Mouse (Mus musculus) midbrain, embryonic 12.5 days (tissue): ENCODE data around the gene Trim67. TPM values are rescaled to one million over a fixed set of nuclear protein-coding genes. Genes with fewer than 3 reads are reported as not detected.
A peak's percentile ranks its signal among the peaks of the same experiment; 100 is the strongest.

Source experiments
- ATAC-seq: fragments of 200-750 bp; cut with Nextera tagmentation; 2 replicates; pipeline ENCODE4 v1.8.0; 2017; ENCODE audit warnings: low read depth, moderate TSS enrichment, moderate library complexity; ENCODE audit not compliant: low FRiP score
- H3K27ac ChIP-seq: fragments of 300-500 bp; sonication (generic); replicated peaks from 2 replicates; pipeline ENCODE4 v1.5.1; 2016; ENCODE audit warnings: mild to moderate bottlenecking
- H3K27me3 ChIP-seq: fragments of 300-500 bp; sonication (generic); 2 replicates; pipeline ENCODE4 v1.6.1; 2016; ENCODE audit warnings: mild to moderate bottlenecking
- H3K36me3 ChIP-seq: fragments of 300-500 bp; sonication (generic); 2 replicates; pipeline ENCODE4 v1.6.1; 2016
- H3K4me1 ChIP-seq: fragments of 300-500 bp; sonication (generic); 2 replicates; pipeline ENCODE4 v1.6.1; 2016
- H3K4me2 ChIP-seq: fragments of 300-500 bp; sonication (generic); replicated peaks from 2 replicates; pipeline ENCODE4 v1.6.1; 2016; ENCODE audit warnings: mild to moderate bottlenecking, moderate library complexity
- H3K4me3 ChIP-seq: fragments of 300-500 bp; sonication (generic); 2 replicates; pipeline ENCODE4 v1.5.1; 2016; ENCODE audit warnings: mild to moderate bottlenecking
- H3K9ac ChIP-seq: fragments of 300-500 bp; sonication (generic); replicated peaks from 2 replicates; pipeline ENCODE4 v1.6.1; 2016; ENCODE audit warnings: mild to moderate bottlenecking, moderate library complexity
- H3K9me3 ChIP-seq: fragments of 300-500 bp; sonication (generic); 2 replicates; pipeline ENCODE4 v1.6.1; 2016; ENCODE audit warnings: mild to moderate bottlenecking
- WGBS: fragments of 180-500 bp; shearing (Covaris S2); methylation state at CpG from one replicate; pipeline ENCODE4 v1.1.7; 2016; 5-methylcytosine and 5-hydroxymethylcytosine counted together
- polyA plus RNA-seq: library from polyadenylated mRNA; unstranded; fragments of >200 nt; fragmentation: Nextera tagmentation; extraction: Ambion mirVana; gene quantifications from 2 replicates; pipeline ENCODE4 v1.2.1, GENCODE M21; 2016

Gene Trim67
- polyA plus RNA-seq, 1 experiment from 2014 or later = 7.4 TPM

- 74% methylated on average over 2 of the region's 2 CpGs for WGBS
Observed at GRCm38 (mm10) chr8:124772389-124772788, 20.5 kb upstream of the Trim67 start.

GRCm38 (mm10) chr8:124775695-124776094 is 17.2 kb upstream of the Trim67 start:
- ATAC-seq = peak; percentile 27; the same call in 1 of the 2 replicates
- WGBS = 15% methylated on average over 16 of the region's 16 CpGs
- Histone ChIP-seq H3K4me1 (peaks cover 6% of the 10 kb centered on the region), H3K4me3 (0 out of 2 replicates have a peak overlapping the region, but pooled peaks have one; percentile 13), H3K36me3 (no peaks in the 10 kb centered on the region), H3K4me2 (peak overlapping the region; percentile 37), H3K9ac (no peak overlapping the region), H3K27ac (no peak overlapping the region), H3K9me3 (no peaks in the 10 kb centered on the region), H3K27me3 (peaks cover 23% of the 10 kb centered on the region)

More at GRCm38 (mm10) chr8:124772389-124772788, 20.5 kb upstream of the Trim67 start:
- Histone ChIP-seq H3K4me1 (no peaks in the 10 kb centered on the region), H3K4me3 (no peak overlapping the region), H3K36me3 (no peaks in the 10 kb centered on the region), H3K27ac (no peak overlapping the region), H3K9ac (no peak overlapping the region), H3K9me3 (no peaks in the 10 kb centered on the region), H3K4me2 (no peak overlapping the region), H3K27me3 (peaks cover 15% of the 10 kb centered on the region)
- no peak for ATAC-seq

GRCm38 (mm10) chr8:124780236-124780635 is 12.7 kb upstream of the Trim67 start:
- no peak overlapping the region for H3K9ac ChIP-seq

GRCm38 (mm10) chr8:124782431-124782830 is 10.5 kb upstream of the Trim67 start:
- Histone ChIP-seq H3K4me3 (no peak overlapping the region), H3K4me2 (no peak overlapping the region), H3K9ac (no peak overlapping the region), H3K27me3 (peaks cover 25% of the 10 kb centered on the region), H3K27ac (no peak overlapping the region), H3K36me3 (no peaks in the 10 kb centered on the region), H3K9me3 (no peaks in the 10 kb centered on the region), H3K4me1 (peaks cover 9% of the 10 kb centered on the region)
- no peak for ATAC-seq
- WGBS = 76% methylated on average over 3 of the region's 3 CpGs

More at GRCm38 (mm10) chr8:124780236-124780635, 12.7 kb upstream of the Trim67 start:
- Histone ChIP-seq H3K36me3 (no peaks in the 10 kb centered on the region), H3K4me2 (no peak overlapping the region), H3K27ac (0 out of 2 replicates have a peak overlapping the region, but pooled peaks have one; percentile 8), H3K4me1 (peaks cover 9% of the 10 kb centered on the region), H3K9me3 (no peaks in the 10 kb centered on the region), H3K4me3 (no peak overlapping the region), H3K27me3 (peaks cover 18% of the 10 kb centered on the region)
- 26% methylated on average over 7 of the region's 7 CpGs for WGBS
- peak; percentile 63; the same call in 1 of the 2 replicates for ATAC-seq

- peaks cover 9% of the 10 kb centered on the region for H3K4me1 ChIP-seq
- H3K27me3 ChIP-seq = peaks cover 24% of the 10 kb centered on the region
- H3K36me3 ChIP-seq = no peaks in the 10 kb centered on the region
- no peaks in the 10 kb centered on the region for H3K9me3 ChIP-seq
- H3K27ac ChIP-seq = no peak overlapping the region
- no peak for ATAC-seq
- no peak overlapping the region for H3K9ac ChIP-seq
- no peak overlapping the region for H3K4me3 ChIP-seq
- no peak overlapping the region for H3K4me2 ChIP-seq
- WGBS = 91% methylated on average over 15 of the region's 15 CpGs
Observed at GRCm38 (mm10) chr8:124783228-124783627, 9.7 kb upstream of the Trim67 start.

- Histone ChIP-seq H3K9me3 (no peaks in the 10 kb centered on the region), H3K4me1 (peaks cover 9% of the 10 kb centered on the region), H3K27me3 (peaks cover 17% of the 10 kb centered on the region), H3K27ac (no peak overlapping the region), H3K36me3 (no peaks in the 10 kb centered on the region), H3K4me2 (no peak overlapping the region), H3K4me3 (no peak overlapping the region), H3K9ac (no peak overlapping the region)
- WGBS = 94% methylated on average over 13 of the region's 13 CpGs
- ATAC-seq = no peak
Observed at GRCm38 (mm10) chr8:124784613-124785012, 8.3 kb upstream of the Trim67 start.

GRCm38 (mm10) chr8:124790676-124791075 is 2.2 kb upstream of the Trim67 start:
- peaks cover 57% of the 10 kb centered on the region for H3K27me3 ChIP-seq

GRCm38 (mm10) chr8:124791751-124792150 is 1.1 kb upstream of the Trim67 start:
- Histone ChIP-seq H3K9ac (peak overlapping the region; percentile 65; the same call in 1 of the 2 replicates), H3K27me3 (peaks cover 57% of the 10 kb centered on the region), H3K4me2 (peak overlapping the region; percentile 96), H3K27ac (peak overlapping the region; percentile 94), H3K4me3 (peak overlapping the region; percentile 69), H3K36me3 (no peaks in the 10 kb centered on the region), H3K9me3 (no peaks in the 10 kb centered on the region), H3K4me1 (peaks cover 30% of the 10 kb centered on the region)
- WGBS = 44% methylated on average over 4 of the region's 4 CpGs
- ATAC-seq = no peak

More at GRCm38 (mm10) chr8:124790676-124791075, 2.2 kb upstream of the Trim67 start:
- no peak overlapping the region for H3K4me2 ChIP-seq
- WGBS = 81% methylated on average over 4 of the region's 4 CpGs
- H3K9ac ChIP-seq = no peak overlapping the region
- H3K4me3 ChIP-seq = no peak overlapping the region
- no peak overlapping the region for H3K27ac ChIP-seq
- no peaks in the 10 kb centered on the region for H3K36me3 ChIP-seq
- peaks cover 28% of the 10 kb centered on the region for H3K4me1 ChIP-seq
- H3K9me3 ChIP-seq = no peaks in the 10 kb centered on the region
- no peak for ATAC-seq

GRCm38 (mm10) chr8:124792186-124792585 is 706 bp upstream of the Trim67 start:
- ATAC-seq = peak; percentile 24; the same call in 1 of the 2 replicates
- Histone ChIP-seq H3K36me3 (no peaks in the 10 kb centered on the region), H3K27me3 (peaks cover 61% of the 10 kb centered on the region), H3K27ac (peak overlapping the region; percentile 94), H3K4me2 (peak overlapping the region; percentile 96), H3K9me3 (no peaks in the 10 kb centered on the region), H3K4me1 (peaks cover 32% of the 10 kb centered on the region), H3K4me3 (peak overlapping the region; percentile 69), H3K9ac (peak overlapping the region; percentile 65)
- WGBS = under 1% methylated on average over 32 of the region's 32 CpGs

- Histone ChIP-seq H3K36me3 (no peaks in the 10 kb centered on the region), H3K9ac (peak overlapping the region; percentile 74), H3K9me3 (no peaks in the 10 kb centered on the region), H3K4me1 (peaks cover 32% of the 10 kb centered on the region), H3K27ac (peak overlapping the region; percentile 94), H3K4me3 (peak overlapping the region; percentile 69), H3K4me2 (peak overlapping the region; percentile 96), H3K27me3 (peaks cover 68% of the 10 kb centered on the region)
- WGBS = under 1% methylated on average over 51 of the region's 51 CpGs
- peak; percentile 82 for ATAC-seq
Observed at GRCm38 (mm10) chr8:124793172-124793651, 320 bp downstream of the Trim67 start.

- WGBS = 1% methylated on average over 71 of the region's 81 CpGs
- H3K27me3 ChIP-seq = peaks cover 71% of the 10 kb centered on the region
- ATAC-seq = peak; percentile 17
Observed at GRCm38 (mm10) chr8:124793661-124794485, 981 bp downstream of the Trim67 start.

GRCm38 (mm10) chr8:124794486-124794780 is 1.5 kb downstream of the Trim67 start:
- Histone ChIP-seq H3K27ac (peak overlapping the region; percentile 94), H3K4me2 (peak overlapping the region; percentile 96), H3K36me3 (no peaks in the 10 kb centered on the region), H3K4me1 (peaks cover 32% of the 10 kb centered on the region), H3K4me3 (peak overlapping the region; percentile 69), H3K9ac (peak overlapping the region; percentile 74), H3K9me3 (no peaks in the 10 kb centered on the region), H3K27me3 (peaks cover 73% of the 10 kb centered on the region)
- ATAC-seq = peak; percentile 32
- WGBS = under 1% methylated on average over 25 of the region's 25 CpGs

More at GRCm38 (mm10) chr8:124793661-124794485, 981 bp downstream of the Trim67 start:
- Histone ChIP-seq H3K4me1 (peaks cover 32% of the 10 kb centered on the region), H3K4me2 (peak overlapping the region; percentile 96), H3K36me3 (no peaks in the 10 kb centered on the region), H3K9ac (peak overlapping the region; percentile 74), H3K4me3 (peak overlapping the region; percentile 69), H3K9me3 (no peaks in the 10 kb centered on the region), H3K27ac (peak overlapping the region; percentile 94)
